Mouse (Mus musculus) forebrain, embryonic 12.5 days (tissue): ENCODE results near the gene Npat. TPM values are rescaled to one million over a fixed set of nuclear protein-coding genes. Genes with fewer than 3 reads are reported as not detected.

Source experiments
- ATAC-seq: fragments of 200-750 bp; cut with Nextera tagmentation; 2 replicates; pipeline ENCODE4 v1.8.0; 2017; ENCODE audit warnings: moderate TSS enrichment; ENCODE audit not compliant: low FRiP score
- H3K27ac ChIP-seq: fragments of 300-500 bp; sonication (generic); 2 replicates; pipeline ENCODE4 v1.5.1; 2016; ENCODE audit warnings: mild to moderate bottlenecking
- H3K27me3 ChIP-seq: fragments of 300-500 bp; sonication (generic); 2 replicates; pipeline ENCODE4 v1.6.1; 2016; ENCODE audit warnings: mild to moderate bottlenecking
- H3K36me3 ChIP-seq: fragments of 300-500 bp; sonication (generic); replicated peaks from 2 replicates; pipeline ENCODE4 v1.6.1; 2016; ENCODE audit warnings: mild to moderate bottlenecking
- H3K4me1 ChIP-seq: fragments of 300-500 bp; sonication (generic); 2 replicates; pipeline ENCODE4 v1.6.1; 2016
- H3K4me2 ChIP-seq: fragments of 300-500 bp; sonication (generic); 2 replicates; pipeline ENCODE4 v1.6.1; 2016; ENCODE audit warnings: mild to moderate bottlenecking, moderate library complexity
- H3K4me3 ChIP-seq: fragments of 300-500 bp; sonication (generic); replicated peaks from 2 replicates; pipeline ENCODE4 v1.5.1; 2016; ENCODE audit warnings: mild to moderate bottlenecking
- H3K9ac ChIP-seq: fragments of 300-500 bp; sonication (generic); 2 replicates; pipeline ENCODE4 v1.6.1; 2016; ENCODE audit warnings: mild to moderate bottlenecking
- H3K9me3 ChIP-seq: fragments of 300-500 bp; sonication (generic); 2 replicates; pipeline ENCODE4 v1.6.1; 2016
- WGBS: fragments of 180-500 bp; shearing (Covaris S2); methylation state at CpG from one replicate; pipeline ENCODE4 v1.1.7; 2016; 5-methylcytosine and 5-hydroxymethylcytosine counted together
- polyA plus RNA-seq: library from polyadenylated mRNA; unstranded; fragments of >200 nt; fragmentation: Nextera tagmentation; extraction: Ambion mirVana; gene quantifications from 2 replicates; pipeline ENCODE4 v1.2.1, GENCODE M21; 2016

Gene Npat
- 20.5 and 21.0 TPM in 2 replicates for polyA plus RNA-seq

GRCm38 (mm10) chr9:53536558-53537320 is at the start of gene Npat, which contains the start of gene Atm:
Npat (plus strand) TSS chr9:53537047.
Atm (minus strand) TSS chr9:53536740.
- ATAC-seq: peak; percentile 99
- Histone ChIP-seq H3K36me3 (0 out of 2 replicates have a peak, but pooled peaks cover 3% of the 10 kb centered on the region), H3K9me3 (no peaks in the 10 kb centered on the region), H3K4me3 (peak within 1 kb of the TSS; percentile 85), H3K4me1 (peaks cover 28% of the 10 kb centered on the region), H3K9ac (peak within 1 kb of the TSS; percentile 94), H3K27me3 (no peaks in the 10 kb centered on the region), H3K4me2 (peak within 1 kb of the TSS; percentile 90), H3K27ac (peak within 1 kb of the TSS; percentile 93)
- WGBS: under 1% methylated on average over 69 of the region's 69 CpGs

GRCm38 (mm10) chr9:53508053-53508452 is 28.8 kb upstream of the Npat start:
- H3K36me3 ChIP-seq: peaks cover 31% of the 10 kb centered on the region
- H3K27me3 ChIP-seq: no peaks in the 10 kb centered on the region
- no peaks in the 10 kb centered on the region for H3K4me1 ChIP-seq
- H3K27ac ChIP-seq: no peak overlapping the region
- 92% methylated on average over 7 of the region's 7 CpGs for WGBS
- no peak overlapping the region for H3K4me2 ChIP-seq
- no peak overlapping the region for H3K4me3 ChIP-seq
- no peaks in the 10 kb centered on the region for H3K9me3 ChIP-seq
- no peak overlapping the region for H3K9ac ChIP-seq
- no peak for ATAC-seq

GRCm38 (mm10) chr9:53514091-53514490 is 22.8 kb upstream of the Npat start:
- H3K36me3 ChIP-seq: peaks cover 36% of the 10 kb centered on the region
- ATAC-seq: no peak

GRCm38 (mm10) chr9:53517373-53518009 is 19.4 kb upstream of the Npat start:
- Histone ChIP-seq H3K27ac (no peak overlapping the region), H3K9ac (no peak overlapping the region), H3K27me3 (no peaks in the 10 kb centered on the region), H3K4me3 (no peak overlapping the region), H3K9me3 (no peaks in the 10 kb centered on the region), H3K4me2 (no peak overlapping the region), H3K4me1 (no peaks in the 10 kb centered on the region), H3K36me3 (peaks cover 31% of the 10 kb centered on the region)
- 85% methylated on average over 9 of the region's 9 CpGs for WGBS
- ATAC-seq: no peak

More at GRCm38 (mm10) chr9:53514091-53514490, 22.8 kb upstream of the Npat start:
- Histone ChIP-seq H3K4me3 (no peak overlapping the region), H3K4me2 (no peak overlapping the region), H3K27me3 (no peaks in the 10 kb centered on the region), H3K4me1 (no peaks in the 10 kb centered on the region), H3K9ac (no peak overlapping the region), H3K9me3 (no peaks in the 10 kb centered on the region), H3K27ac (no peak overlapping the region)

GRCm38 (mm10) chr9:53535416-53536320 is 1.2 kb upstream of the Npat start:
- H3K4me2 ChIP-seq: peak overlapping the region; percentile 82
- no peaks in the 10 kb centered on the region for H3K9me3 ChIP-seq
- H3K4me1 ChIP-seq: peaks cover 28% of the 10 kb centered on the region
- 22% methylated on average over 17 of the region's 17 CpGs for WGBS
- peak overlapping the region; percentile 85 for H3K27ac ChIP-seq
- H3K4me3 ChIP-seq: peak overlapping the region; percentile 85
- peaks cover 6% of the 10 kb centered on the region for H3K36me3 ChIP-seq
- H3K27me3 ChIP-seq: no peaks in the 10 kb centered on the region
- peak overlapping the region; percentile 65 for H3K9ac ChIP-seq
- no peak for ATAC-seq

GRCm38 (mm10) chr9:53537336-53537965 is 604 bp downstream of the Npat start:
- Histone ChIP-seq H3K9me3 (no peaks in the 10 kb centered on the region), H3K27me3 (no peaks in the 10 kb centered on the region), H3K4me3 (peak overlapping the region; percentile 85), H3K27ac (peak overlapping the region; percentile 93), H3K4me1 (peaks cover 28% of the 10 kb centered on the region), H3K36me3 (0 out of 2 replicates have a peak, but pooled peaks cover 3% of the 10 kb centered on the region), H3K4me2 (peak overlapping the region; percentile 90), H3K9ac (peak overlapping the region; percentile 94)
- no peak; the same call in 1 of the 2 replicates for ATAC-seq
- under 1% methylated on average over 31 of the region's 34 CpGs for WGBS

- Histone ChIP-seq H3K27ac (no peak overlapping the region), H3K4me2 (no peak overlapping the region), H3K4me1 (no peaks in the 10 kb centered on the region), H3K9me3 (no peaks in the 10 kb centered on the region), H3K36me3 (peaks cover 65% of the 10 kb centered on the region), H3K27me3 (no peaks in the 10 kb centered on the region), H3K9ac (no peak overlapping the region), H3K4me3 (no peak overlapping the region)
- ATAC-seq: no peak
- 89% methylated on average over 6 of the region's 6 CpGs for WGBS
Measured at GRCm38 (mm10) chr9:53570662-53571061, 33.8 kb downstream of the Npat start.

- Histone ChIP-seq H3K27me3 (no peaks in the 10 kb centered on the region), H3K4me1 (no peaks in the 10 kb centered on the region), H3K27ac (no peak overlapping the region), H3K9ac (no peak overlapping the region), H3K36me3 (peaks cover 49% of the 10 kb centered on the region), H3K9me3 (no peaks in the 10 kb centered on the region), H3K4me2 (no peak overlapping the region), H3K4me3 (no peak overlapping the region)
- ATAC-seq: no peak
- 94% methylated on average over 7 of the region's 7 CpGs for WGBS
Measured at GRCm38 (mm10) chr9:53572516-53573307, 35.9 kb downstream of the Npat start.

- no peak for ATAC-seq
- peaks cover 51% of the 10 kb centered on the region for H3K36me3 ChIP-seq
Measured at GRCm38 (mm10) chr9:53575721-53576120, 38.9 kb downstream of the Npat start.

GRCm38 (mm10) chr9:53581870-53582269 is 45.0 kb downstream of the Npat start:
- 84% methylated on average over 4 of the region's 4 CpGs for WGBS
- Histone ChIP-seq H3K27me3 (no peaks in the 10 kb centered on the region), H3K27ac (no peak overlapping the region), H3K4me3 (no peak overlapping the region), H3K9me3 (no peaks in the 10 kb centered on the region), H3K4me2 (no peak overlapping the region), H3K4me1 (no peaks in the 10 kb centered on the region), H3K36me3 (peaks cover 64% of the 10 kb centered on the region), H3K9ac (no peak overlapping the region)
- ATAC-seq: no peak

More at GRCm38 (mm10) chr9:53575721-53576120, 38.9 kb downstream of the Npat start:
- no peaks in the 10 kb centered on the region for H3K9me3 ChIP-seq
- H3K27me3 ChIP-seq: no peaks in the 10 kb centered on the region
- H3K9ac ChIP-seq: no peak overlapping the region
- H3K4me2 ChIP-seq: no peak overlapping the region
- WGBS: 87% methylated on average over 5 of the region's 5 CpGs
- no peak overlapping the region for H3K27ac ChIP-seq
- H3K4me3 ChIP-seq: no peak overlapping the region
- H3K4me1 ChIP-seq: no peaks in the 10 kb centered on the region

- H3K27ac ChIP-seq: no peak overlapping the region
- no peak overlapping the region for H3K4me3 ChIP-seq
- ATAC-seq: no peak
- H3K9ac ChIP-seq: no peak overlapping the region
- no peaks in the 10 kb centered on the region for H3K9me3 ChIP-seq
- peaks cover 15% of the 10 kb centered on the region for H3K36me3 ChIP-seq
- H3K4me1 ChIP-seq: no peaks in the 10 kb centered on the region
- no peaks in the 10 kb centered on the region for H3K27me3 ChIP-seq
- no peak overlapping the region for H3K4me2 ChIP-seq
- 13% methylated on average over 3 of the region's 3 CpGs for WGBS
Measured at GRCm38 (mm10) chr9:53594764-53595163, 57.9 kb downstream of the Npat start.
